Mouse (Mus musculus) testis, adult 2 months (tissue): ENCODE measurements at regions not wholly inside any gene's neighbourhood (a gene's known extent, or its start where the extent isn't known, plus 50 kb on each side); places are given as distances from the start of the nearest gene placed in this dataset.

Experiments
- H3K27ac ChIP-seq: fragments of 200-500 bp; 2 replicates; pipeline ENCODE4 v1.5.1; 2012; ENCODE audit warnings: low read depth, low read length; ENCODE audit not compliant: control insufficient read depth, insufficient read depth
- H3K27me3 ChIP-seq: fragments of 200-500 bp; 2 replicates; pipeline ENCODE4 v1.6.1; 2012; ENCODE audit warnings: mild to moderate bottlenecking, low read length, moderate library complexity; ENCODE audit not compliant: control insufficient read depth, insufficient read depth
- H3K36me3 ChIP-seq: fragments of 200-500 bp; 2 replicates; pipeline ENCODE4 v1.6.1; 2012; ENCODE audit warnings: mild to moderate bottlenecking, low read length; ENCODE audit not compliant: control insufficient read depth, insufficient read depth
- H3K4me1 ChIP-seq: fragments of 200-500 bp; 2 replicates; pipeline ENCODE4 v1.6.1; 2012; ENCODE audit warnings: low read length; ENCODE audit not compliant: control insufficient read depth, insufficient read depth
- H3K4me3 ChIP-seq: fragments of 200-500 bp; 2 replicates; pipeline ENCODE4 v1.5.1; 2012; ENCODE audit warnings: low read depth, mild to moderate bottlenecking, low read length, moderate library complexity, mixed read lengths; ENCODE audit not compliant: control insufficient read depth
- CTCF ChIP-seq: fragments of 200-500 bp; IDR thresholded peaks from 2 replicates; pipeline ENCODE4 v1.5.1; 2012; ENCODE audit warnings: low read depth, mild to moderate bottlenecking, inconsistent platforms, low read length, moderate library complexity; ENCODE audit not compliant: control insufficient read depth, insufficient read depth, insufficient replicate concordance
- POLR2A ChIP-seq: fragments of 200-500 bp; IDR thresholded peaks from 2 replicates; pipeline ENCODE4 v1.6.1; 2012; ENCODE audit warnings: low read depth, mild to moderate bottlenecking, inconsistent platforms, low read length, moderate library complexity; ENCODE audit not compliant: control insufficient read depth

- Histone ChIP-seq H3K4me3 (no peak overlapping the region), H3K4me1 (no peaks in the 10 kb centered on the region), H3K36me3 (no peaks in the 10 kb centered on the region), H3K27me3 (no peaks in the 10 kb centered on the region), H3K27ac (no peak overlapping the region)
- TF ChIP-seq POLR2A (no peak), CTCF (no peak)
These were observed 162.3 kb upstream of the Zeb2 start for GRCm38 (mm10) chr2:45279490-45279889.

- Histone ChIP-seq H3K4me1 (no peaks in the 10 kb centered on the region), H3K4me3 (no peak overlapping the region), H3K36me3 (no peaks in the 10 kb centered on the region), H3K27me3 (no peaks in the 10 kb centered on the region), H3K27ac (no peak overlapping the region)
- TF ChIP-seq CTCF: no peak
- no peak for TF ChIP-seq POLR2A
These were observed 160.4 kb upstream of the Zeb2 start for GRCm38 (mm10) chr2:45277602-45278001.

- Histone ChIP-seq H3K27me3 (no peaks in the 10 kb centered on the region), H3K27ac (no peak overlapping the region), H3K4me3 (no peak overlapping the region), H3K4me1 (no peaks in the 10 kb centered on the region), H3K36me3 (no peaks in the 10 kb centered on the region)
- no peak for TF ChIP-seq CTCF
- no peak for TF ChIP-seq POLR2A
These were observed 159.5 kb upstream of the Zeb2 start for GRCm38 (mm10) chr2:45276703-45277102.

- H3K4me1 ChIP-seq: no peaks in the 10 kb centered on the region
- H3K27ac ChIP-seq: no peak overlapping the region
- no peak overlapping the region for H3K4me3 ChIP-seq
- no peak for TF ChIP-seq POLR2A
- TF ChIP-seq CTCF: no peak
- no peaks in the 10 kb centered on the region for H3K27me3 ChIP-seq
- no peaks in the 10 kb centered on the region for H3K36me3 ChIP-seq
These were observed 152.8 kb upstream of the Zeb2 start for GRCm38 (mm10) chr2:45270035-45270434.

GRCm38 (mm10) chr2:45265819-45266218, 148.6 kb upstream of the Zeb2 start:
- Histone ChIP-seq H3K4me1 (no peaks in the 10 kb centered on the region), H3K36me3 (no peaks in the 10 kb centered on the region), H3K27me3 (no peaks in the 10 kb centered on the region), H3K4me3 (no peak overlapping the region), H3K27ac (no peak overlapping the region)
- TF ChIP-seq POLR2A (no peak), CTCF (no peak)

- Histone ChIP-seq H3K27ac (no peak overlapping the region), H3K27me3 (no peaks in the 10 kb centered on the region), H3K4me1 (no peaks in the 10 kb centered on the region), H3K36me3 (no peaks in the 10 kb centered on the region), H3K4me3 (no peak overlapping the region)
- TF ChIP-seq POLR2A (no peak), CTCF (no peak)
These were observed 144.8 kb upstream of the Zeb2 start for GRCm38 (mm10) chr2:45261949-45262348.

- no peaks in the 10 kb centered on the region for H3K27me3 ChIP-seq
- no peak overlapping the region for H3K4me3 ChIP-seq
- TF ChIP-seq CTCF: no peak
- no peak for TF ChIP-seq POLR2A
- no peaks in the 10 kb centered on the region for H3K36me3 ChIP-seq
- H3K4me1 ChIP-seq: no peaks in the 10 kb centered on the region
- H3K27ac ChIP-seq: no peak overlapping the region
These were observed 141.7 kb upstream of the Zeb2 start for GRCm38 (mm10) chr2:45258897-45259296.

GRCm38 (mm10) chr2:45256373-45256772, 139.2 kb upstream of the Zeb2 start:
- Histone ChIP-seq H3K4me3 (no peak overlapping the region), H3K36me3 (no peaks in the 10 kb centered on the region), H3K4me1 (no peaks in the 10 kb centered on the region), H3K27me3 (no peaks in the 10 kb centered on the region), H3K27ac (no peak overlapping the region)
- TF ChIP-seq POLR2A: no peak
- TF ChIP-seq CTCF: no peak
